Mouse (Mus musculus): ENCODE results near the gene Pdha2. TPM values are rescaled to one million over a fixed set of nuclear protein-coding genes. Genes with fewer than 3 reads are reported as not detected.

Pdha2 gene
- polyA plus RNA-seq (2015; fragmentation: Nextera tagmentation; extraction: Ambion mirVana), result not detected in 2 replicates

DNA sequence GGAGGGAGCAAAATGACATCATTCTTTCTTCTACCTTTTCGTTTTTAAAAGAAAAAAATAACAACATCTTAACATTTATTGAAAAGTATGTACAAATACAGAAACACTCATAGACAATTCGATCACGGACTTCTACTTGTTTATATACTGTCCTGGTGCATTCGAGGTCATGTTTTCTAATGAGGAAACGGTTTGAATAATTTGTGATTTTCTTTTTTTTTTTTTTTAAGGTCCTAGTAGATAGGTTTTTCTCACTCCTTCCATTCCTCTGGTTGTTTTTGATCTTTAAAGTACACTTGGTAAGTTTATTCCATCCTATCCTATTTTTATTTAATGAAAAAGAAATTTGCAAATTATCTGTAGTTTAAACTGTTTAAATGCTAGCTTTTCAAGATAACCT is at the start of gene Pdha2:
Pdha2 (minus strand) TSS at position 101 of the 400 bp plus-strand sequence.
- H3K9ac ChIP-seq, result no peak within 1 kb of the TSS
- no peak within 1 kb of the TSS for H3K4me2 ChIP-seq (replicated peaks)
- H3K4me1 ChIP-seq (replicated peaks), result no peaks in the 10 kb centered on the region
- no peak for ATAC-seq
- H3K36me3 ChIP-seq, result no peaks in the 10 kb centered on the region
- H3K27ac ChIP-seq, result no peak within 1 kb of the TSS
- 79% methylated on average over 5 of the region's 5 CpGs for WGBS
- H3K4me3 ChIP-seq (replicated peaks), result no peak within 1 kb of the TSS
- no peaks in the 10 kb centered on the region for H3K9me3 ChIP-seq
- H3K27me3 ChIP-seq (replicated peaks), result no peaks in the 10 kb centered on the region

DNA sequence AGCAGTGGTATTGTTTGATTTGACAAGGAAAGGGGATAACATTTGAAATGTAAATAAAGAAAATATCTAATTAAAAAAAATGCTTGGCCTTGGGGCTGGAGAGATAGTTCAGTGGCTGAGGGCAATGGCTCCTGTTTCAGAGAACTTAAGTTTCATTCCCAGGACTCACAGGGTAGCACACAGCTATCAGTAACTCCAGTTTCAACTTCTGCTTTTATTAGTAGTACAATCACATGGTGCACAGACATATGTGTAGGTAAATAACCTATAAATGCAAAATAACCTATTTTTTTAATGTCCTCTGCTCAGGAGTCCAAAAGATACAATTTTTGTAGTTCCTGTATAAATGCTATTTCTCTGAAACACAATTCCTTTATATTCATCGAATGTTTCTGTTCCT is 48.4 kb upstream of the Pdha2 start:
- no peak overlapping the region for H3K4me3 ChIP-seq (replicated peaks)
- ATAC-seq, result no peak
- no peaks in the 10 kb centered on the region for H3K36me3 ChIP-seq
- 95% methylated on average over 1 of the region's 1 CpGs for WGBS
- H3K4me1 ChIP-seq (replicated peaks), result no peaks in the 10 kb centered on the region
- H3K27ac ChIP-seq, result no peak overlapping the region
- no peaks in the 10 kb centered on the region for H3K9me3 ChIP-seq
- H3K4me2 ChIP-seq (replicated peaks), result no peak overlapping the region
- H3K9ac ChIP-seq, result no peak overlapping the region
- no peaks in the 10 kb centered on the region for H3K27me3 ChIP-seq (replicated peaks)

DNA sequence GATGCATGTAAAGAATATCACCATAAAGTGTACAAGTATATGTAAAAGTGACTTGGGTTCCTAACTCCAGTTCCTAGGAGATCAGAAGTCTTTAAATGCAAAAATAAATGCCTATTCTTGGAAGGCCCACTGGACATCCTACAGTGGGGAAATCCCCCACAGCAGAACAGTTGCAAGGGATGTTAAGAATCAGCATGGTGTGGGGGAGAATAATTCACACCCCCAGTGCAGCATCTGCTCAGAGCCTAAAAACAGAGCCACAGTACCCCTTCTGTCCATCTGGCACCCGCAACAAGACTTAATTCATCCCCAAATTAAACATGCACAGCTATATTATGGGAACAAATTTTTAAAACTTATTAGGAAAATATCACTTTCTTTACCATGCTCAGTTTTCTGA is 39.3 kb upstream of the Pdha2 start:
- Histone ChIP-seq H3K9ac (no peak overlapping the region), H3K4me3 (replicated peaks) (no peak overlapping the region), H3K27me3 (replicated peaks) (no peaks in the 10 kb centered on the region), H3K27ac (no peak overlapping the region), H3K4me2 (replicated peaks) (no peak overlapping the region), H3K36me3 (no peaks in the 10 kb centered on the region), H3K4me1 (replicated peaks) (no peaks in the 10 kb centered on the region), H3K9me3 (no peaks in the 10 kb centered on the region)
- WGBS, result 90% methylated on average over 1 of the region's 1 CpGs
- ATAC-seq, result no peak

DNA sequence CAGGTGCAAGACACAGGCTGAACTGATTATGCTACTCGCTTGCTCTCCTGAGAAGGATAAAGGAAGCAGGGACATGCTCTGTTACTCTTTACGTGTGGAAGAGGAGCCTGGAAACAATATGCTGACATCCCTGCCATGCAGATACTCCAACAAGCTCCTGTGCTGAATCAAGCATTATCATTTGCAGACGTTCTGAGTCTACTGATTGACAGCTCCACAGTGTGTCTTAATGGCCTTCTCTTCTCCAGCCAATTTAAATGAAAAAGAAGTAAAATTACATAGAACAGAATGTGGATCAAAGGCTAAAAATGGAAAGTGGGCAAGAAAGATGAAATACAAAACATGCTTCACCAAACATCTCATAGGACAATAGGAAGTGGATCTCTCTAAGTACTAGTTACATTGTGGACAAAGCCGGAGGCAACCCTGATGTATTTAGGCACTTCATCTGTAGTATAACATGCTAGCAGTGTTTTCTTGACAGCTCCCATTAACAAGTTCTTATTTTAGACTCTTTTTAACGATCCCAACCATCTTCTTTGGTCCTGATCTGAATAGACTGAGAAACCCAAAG is 32.7 kb upstream of the Pdha2 start:
- Histone ChIP-seq H3K4me3 (replicated peaks) (no peak overlapping the region), H3K36me3 (no peaks in the 10 kb centered on the region)
- WGBS, result 75% methylated on average over 5 of the region's 5 CpGs

DNA sequence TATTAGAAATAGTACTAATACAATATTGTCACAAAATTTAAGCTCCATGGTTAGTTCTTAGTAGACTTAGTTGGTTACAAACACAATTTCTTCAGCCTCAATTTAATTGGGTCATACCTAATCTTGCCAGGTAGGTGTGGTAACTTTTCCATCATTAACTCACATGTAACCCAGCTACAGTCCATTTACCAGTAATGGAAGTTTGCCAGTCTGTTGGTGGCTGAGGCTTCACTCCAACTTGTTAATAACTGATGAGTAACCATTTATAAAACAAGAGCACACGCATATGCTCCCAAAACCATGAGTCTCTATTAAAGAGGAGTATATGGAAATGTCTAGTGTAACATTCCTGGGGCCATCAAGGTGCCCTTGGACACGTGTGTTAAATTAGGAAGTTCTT is 25.9 kb upstream of the Pdha2 start:
- Histone ChIP-seq H3K27me3 (replicated peaks) (no peaks in the 10 kb centered on the region), H3K27ac (no peak overlapping the region), H3K9me3 (no peaks in the 10 kb centered on the region), H3K36me3 (no peaks in the 10 kb centered on the region), H3K4me2 (replicated peaks) (no peak overlapping the region), H3K9ac (no peak overlapping the region), H3K4me3 (replicated peaks) (no peak overlapping the region), H3K4me1 (replicated peaks) (no peaks in the 10 kb centered on the region)
- no peak for ATAC-seq
- WGBS, result 74% methylated on average over 2 of the region's 2 CpGs

More for the DNA sequence above, 32.7 kb upstream of the Pdha2 start:
- Histone ChIP-seq H3K9me3 (no peaks in the 10 kb centered on the region), H3K27me3 (replicated peaks) (no peaks in the 10 kb centered on the region), H3K4me1 (replicated peaks) (no peaks in the 10 kb centered on the region), H3K27ac (no peak overlapping the region), H3K4me2 (replicated peaks) (no peak overlapping the region), H3K9ac (no peak overlapping the region)
- no peak for ATAC-seq

DNA sequence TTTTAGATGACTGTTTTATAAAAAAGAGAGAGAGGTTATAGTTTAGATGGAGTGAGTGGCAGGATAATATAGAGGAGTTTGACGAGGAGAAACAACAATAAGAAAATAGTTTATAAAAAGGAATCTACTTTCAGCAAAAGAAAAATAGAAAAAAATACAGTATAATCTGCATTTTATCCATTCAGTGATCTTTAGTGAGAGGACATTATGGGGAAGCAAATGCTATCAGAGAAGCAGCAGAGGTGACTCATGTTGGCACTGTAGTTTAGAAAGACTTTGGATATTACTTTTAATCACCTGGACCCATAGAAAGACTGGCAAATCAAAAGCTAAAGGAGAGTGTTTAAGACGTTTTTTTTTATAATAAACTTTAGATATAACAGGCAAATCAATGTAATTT is 17.0 kb upstream of the Pdha2 start:
- 57% methylated on average over 2 of the region's 2 CpGs for WGBS
- Histone ChIP-seq H3K36me3 (no peaks in the 10 kb centered on the region), H3K9ac (no peak overlapping the region), H3K4me3 (replicated peaks) (no peak overlapping the region), H3K27ac (no peak overlapping the region), H3K9me3 (no peaks in the 10 kb centered on the region), H3K4me2 (replicated peaks) (no peak overlapping the region), H3K4me1 (replicated peaks) (no peaks in the 10 kb centered on the region), H3K27me3 (replicated peaks) (no peaks in the 10 kb centered on the region)
- no peak for ATAC-seq

DNA sequence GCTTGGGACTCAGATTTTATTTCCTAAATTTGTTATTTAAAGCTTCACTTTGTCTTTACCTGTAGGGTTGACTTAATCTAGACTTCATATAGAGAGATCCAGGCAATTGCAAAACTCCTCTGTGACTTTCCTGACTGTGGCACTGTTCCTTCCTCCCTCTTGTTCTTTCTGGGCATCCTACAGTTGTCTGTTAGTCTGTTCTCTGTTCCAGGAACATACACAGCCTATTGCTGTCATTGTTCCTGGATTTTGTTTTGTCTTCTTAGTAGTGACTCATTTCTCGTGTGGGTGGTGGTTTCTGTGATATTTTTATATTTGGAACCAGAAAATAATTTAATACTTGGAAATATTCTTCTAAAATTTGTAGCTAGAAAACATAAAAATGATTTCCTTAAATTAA is 10.2 kb upstream of the Pdha2 start:
- Histone ChIP-seq H3K36me3 (no peaks in the 10 kb centered on the region), H3K4me1 (replicated peaks) (no peaks in the 10 kb centered on the region), H3K4me3 (replicated peaks) (no peak overlapping the region), H3K27me3 (replicated peaks) (no peaks in the 10 kb centered on the region), H3K27ac (no peak overlapping the region), H3K9me3 (no peaks in the 10 kb centered on the region), H3K9ac (no peak overlapping the region), H3K4me2 (replicated peaks) (no peak overlapping the region)
- no peak for ATAC-seq
- WGBS, result 77% methylated on average over 1 of the region's 1 CpGs

DNA sequence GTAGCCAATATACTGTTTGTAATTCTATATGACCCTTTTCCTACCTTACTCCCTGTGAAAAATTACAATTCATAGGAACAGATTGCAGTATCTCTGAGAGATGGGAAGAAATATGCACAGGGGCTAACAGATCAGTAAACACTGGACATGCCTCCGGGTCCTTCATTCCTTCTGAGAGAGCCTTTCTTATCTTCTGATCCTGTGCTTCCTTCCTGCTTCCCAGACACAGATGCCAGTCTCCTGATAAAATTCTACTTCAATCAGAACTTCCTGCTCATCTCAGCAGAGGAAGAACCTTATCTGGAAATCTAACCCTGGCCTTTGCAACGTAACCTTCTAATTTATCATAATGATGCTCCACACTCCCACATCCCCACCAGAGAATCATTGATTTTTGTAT is 6.4 kb upstream of the Pdha2 start:
- no peaks in the 10 kb centered on the region for H3K36me3 ChIP-seq
- H3K9me3 ChIP-seq, result no peaks in the 10 kb centered on the region
- H3K4me1 ChIP-seq (replicated peaks), result no peaks in the 10 kb centered on the region
- H3K27ac ChIP-seq, result no peak overlapping the region
- ATAC-seq, result no peak
- no peak overlapping the region for H3K4me2 ChIP-seq (replicated peaks)
- no peak overlapping the region for H3K9ac ChIP-seq
- no peaks in the 10 kb centered on the region for H3K27me3 ChIP-seq (replicated peaks)
- no peak overlapping the region for H3K4me3 ChIP-seq (replicated peaks)
- WGBS, result 34% methylated on average over 2 of the region's 2 CpGs

DNA sequence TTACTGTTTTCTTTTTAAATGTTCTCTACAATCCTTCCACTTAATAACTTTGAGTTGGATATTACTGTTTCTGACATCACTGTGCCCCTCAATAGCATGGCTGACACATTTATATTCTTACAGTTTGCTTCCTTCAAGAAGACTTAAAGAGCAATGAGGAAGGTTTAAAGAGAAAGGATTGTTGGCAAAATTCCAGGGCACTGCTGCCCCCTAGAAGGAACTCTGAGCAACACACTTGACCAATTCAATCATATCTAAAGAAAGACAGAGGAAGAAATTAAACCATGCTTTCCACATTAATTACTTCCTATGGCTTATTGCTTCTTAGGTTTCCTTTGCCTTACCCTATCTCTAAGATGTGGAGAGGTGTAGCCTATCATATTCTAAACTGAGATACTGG is 4.8 kb upstream of the Pdha2 start:
- Histone ChIP-seq H3K4me2 (replicated peaks) (no peak overlapping the region), H3K4me1 (replicated peaks) (no peaks in the 10 kb centered on the region), H3K9me3 (no peaks in the 10 kb centered on the region), H3K27ac (no peak overlapping the region), H3K9ac (no peak overlapping the region), H3K36me3 (no peaks in the 10 kb centered on the region), H3K27me3 (replicated peaks) (no peaks in the 10 kb centered on the region), H3K4me3 (replicated peaks) (no peak overlapping the region)
- no peak for ATAC-seq

DNA sequence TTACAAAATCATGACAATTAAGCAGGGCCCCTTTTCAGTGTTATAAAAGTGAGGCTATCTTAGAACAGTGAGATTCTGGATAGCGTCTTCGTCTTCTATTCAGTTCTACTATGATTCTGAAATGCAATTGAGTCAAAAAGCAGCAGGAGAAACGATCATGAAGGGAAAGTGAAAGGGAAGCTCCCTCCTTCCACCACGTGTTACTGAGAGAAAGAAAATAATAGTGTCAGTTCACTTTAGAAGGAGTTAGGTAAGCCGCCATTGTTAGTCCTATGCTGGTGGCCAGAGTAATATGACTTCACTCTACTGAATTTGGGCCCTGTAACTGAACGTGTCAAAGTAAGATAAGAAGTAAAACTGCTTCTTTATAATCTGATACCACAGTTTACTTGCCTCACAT is 4.1 kb upstream of the Pdha2 start:
- Histone ChIP-seq H3K36me3 (no peaks in the 10 kb centered on the region), H3K27ac (no peak overlapping the region), H3K4me3 (replicated peaks) (no peak overlapping the region), H3K4me1 (replicated peaks) (no peaks in the 10 kb centered on the region), H3K27me3 (replicated peaks) (no peaks in the 10 kb centered on the region), H3K9me3 (no peaks in the 10 kb centered on the region), H3K4me2 (replicated peaks) (no peak overlapping the region), H3K9ac (no peak overlapping the region)
- 81% methylated on average over 6 of the region's 6 CpGs for WGBS
- no peak for ATAC-seq

DNA sequence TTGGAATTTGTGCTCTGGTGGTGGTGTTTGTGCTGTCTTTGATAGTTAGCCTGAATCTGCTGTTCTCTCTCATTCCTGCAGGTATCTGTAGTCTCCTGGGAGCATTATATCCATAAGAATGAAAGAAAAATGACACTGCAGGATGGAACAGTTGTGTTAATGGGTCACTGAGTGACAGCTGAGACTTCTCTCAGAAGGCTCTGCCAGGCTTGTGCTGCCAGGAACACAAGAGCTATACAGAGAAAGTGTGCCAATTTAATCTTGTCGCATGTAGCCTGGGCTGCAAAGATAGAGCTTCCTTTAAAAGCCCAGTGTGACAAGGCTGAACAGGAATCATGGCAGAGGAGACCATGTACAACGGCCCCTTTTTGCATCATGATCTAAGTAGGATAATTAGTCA is 2.6 kb upstream of the Pdha2 start:
- H3K27me3 ChIP-seq (replicated peaks), result no peaks in the 10 kb centered on the region
- H3K36me3 ChIP-seq, result no peaks in the 10 kb centered on the region
- no peak overlapping the region for H3K4me3 ChIP-seq (replicated peaks)
- 77% methylated on average over 2 of the region's 2 CpGs for WGBS
- no peak overlapping the region for H3K9ac ChIP-seq
- no peaks in the 10 kb centered on the region for H3K4me1 ChIP-seq (replicated peaks)
- no peak for ATAC-seq
- no peaks in the 10 kb centered on the region for H3K9me3 ChIP-seq
- no peak overlapping the region for H3K4me2 ChIP-seq (replicated peaks)
- H3K27ac ChIP-seq, result no peak overlapping the region

DNA sequence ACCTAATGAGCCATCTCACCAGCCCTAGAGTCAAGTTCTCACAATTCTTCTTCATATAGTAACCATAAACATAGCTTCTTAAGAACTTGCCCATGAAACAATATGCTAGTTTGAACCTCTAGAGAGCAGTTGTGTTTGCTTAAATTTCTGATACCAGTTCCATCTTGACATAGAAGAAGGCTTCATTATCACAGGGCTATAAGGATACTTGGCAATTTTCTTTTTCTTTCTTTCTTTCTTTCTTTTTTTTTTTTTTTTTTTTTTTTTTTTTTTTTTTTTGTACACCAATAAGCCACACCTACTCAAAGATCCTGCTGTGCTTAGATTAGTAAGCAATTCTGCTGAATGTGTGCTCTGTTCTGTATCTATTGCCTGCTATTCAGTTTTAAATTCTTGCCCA is 2.0 kb upstream of the Pdha2 start:
- Histone ChIP-seq H3K9me3 (no peaks in the 10 kb centered on the region), H3K27ac (no peak overlapping the region), H3K36me3 (no peaks in the 10 kb centered on the region), H3K4me2 (replicated peaks) (no peak overlapping the region), H3K4me3 (replicated peaks) (no peak overlapping the region), H3K27me3 (replicated peaks) (no peaks in the 10 kb centered on the region), H3K9ac (no peak overlapping the region), H3K4me1 (replicated peaks) (no peaks in the 10 kb centered on the region)
- ATAC-seq, result no peak

DNA sequence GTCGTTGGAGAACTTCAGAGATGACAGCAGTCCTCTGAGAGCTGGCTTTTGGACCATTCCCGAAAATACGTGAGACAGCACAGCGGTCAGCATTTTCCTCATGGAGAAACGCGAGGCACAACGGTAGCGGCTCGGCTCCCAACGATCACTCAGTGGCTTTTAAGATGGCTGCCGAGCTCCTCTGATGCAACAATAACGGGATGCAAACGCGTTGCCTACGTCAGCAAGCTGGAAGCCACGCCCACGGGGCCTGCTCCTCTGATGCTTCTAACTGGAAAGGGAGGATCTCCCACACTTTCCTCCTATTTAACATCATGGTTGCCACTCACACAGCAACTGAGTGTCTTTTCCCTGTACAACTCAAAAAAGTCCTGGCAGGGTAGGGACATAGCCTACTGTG is 511 bp downstream of the Pdha2 start:
- 95% methylated on average over 17 of the region's 17 CpGs for WGBS
- ATAC-seq, result no peak
- no peaks in the 10 kb centered on the region for H3K27me3 ChIP-seq (replicated peaks)
- no peaks in the 10 kb centered on the region for H3K9me3 ChIP-seq
- no peak overlapping the region for H3K4me3 ChIP-seq (replicated peaks)
- H3K4me2 ChIP-seq (replicated peaks), result no peak overlapping the region
- no peak overlapping the region for H3K27ac ChIP-seq
- no peaks in the 10 kb centered on the region for H3K36me3 ChIP-seq
- H3K4me1 ChIP-seq (replicated peaks), result no peaks in the 10 kb centered on the region
- no peak overlapping the region for H3K9ac ChIP-seq

DNA sequence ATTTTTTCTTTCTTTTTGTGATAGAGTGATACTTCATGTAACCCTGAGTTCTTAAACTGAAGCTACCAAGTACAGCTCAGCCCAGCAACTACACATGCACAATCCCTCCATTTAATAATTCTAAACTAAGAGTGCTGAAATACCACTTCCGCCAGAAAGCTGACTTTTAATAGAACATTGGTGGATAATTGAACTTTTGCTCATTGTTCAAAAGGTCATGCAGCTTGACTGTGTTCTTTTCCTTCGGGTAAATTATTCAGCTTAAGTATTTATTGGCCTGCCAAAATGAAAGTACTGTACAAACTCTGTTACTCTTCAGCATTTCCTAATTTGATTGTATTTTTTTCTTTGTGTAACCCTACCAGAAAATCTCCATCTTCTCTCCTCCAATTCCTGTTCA is 10.4 kb downstream of the Pdha2 start:
- ATAC-seq, result no peak
- Histone ChIP-seq H3K27me3 (replicated peaks) (no peaks in the 10 kb centered on the region), H3K9me3 (no peaks in the 10 kb centered on the region), H3K4me1 (replicated peaks) (no peaks in the 10 kb centered on the region), H3K27ac (no peak overlapping the region), H3K9ac (no peak overlapping the region), H3K4me2 (replicated peaks) (no peak overlapping the region), H3K4me3 (replicated peaks) (no peak overlapping the region), H3K36me3 (no peaks in the 10 kb centered on the region)
- WGBS, result 69% methylated on average over 2 of the region's 2 CpGs
